Mouse (Mus musculus) heart, adult 8-10 months (tissue): ENCODE measurements around the gene Btbd35f16. TPM values are rescaled to one million over a fixed set of nuclear protein-coding genes. Genes with fewer than 3 reads are reported as not detected.
"Not testable (repeated sequence)": the region's sequence is repeated elsewhere in the genome, so short reads cannot be mapped to it uniquely, and the experiment has no call there.

Experiments used
- DNase-seq: peaks from one replicate; pipeline ENCODE4 v3.0.0; 2022; ENCODE audit warnings: low spot score
- total RNA-seq, 4 experiments: library from RNA; stranded (reverse); gene quantifications; 2 replicates each; pipeline ENCODE4 v1.2.4; 2022

Gene Btbd35f16
- not detected for total RNA-seq

DNA sequence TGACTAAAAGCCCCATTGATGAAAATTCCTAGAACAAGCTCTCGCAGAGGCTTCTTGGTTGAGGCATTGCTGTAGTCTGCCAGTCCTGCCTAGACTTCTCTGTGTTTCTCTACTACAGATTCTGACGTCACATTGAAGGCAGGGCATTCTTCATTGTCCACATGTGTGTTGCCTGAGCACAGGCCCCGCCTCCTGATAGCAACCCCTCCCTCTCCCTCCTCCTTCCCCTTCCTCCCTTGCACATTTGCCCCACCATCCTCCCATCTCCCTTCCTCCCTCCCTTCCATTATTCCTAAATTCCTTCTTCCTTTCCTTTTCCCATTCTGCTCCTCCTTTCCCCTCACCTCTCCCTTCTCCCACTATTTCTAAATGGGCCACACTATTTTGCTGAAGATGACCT lies at the start of gene Btbd35f16:
Btbd35f16 (minus strand) TSS at position 101 of the 400 bp plus-strand sequence.
- not testable (repeated sequence) for DNase-seq

Other genes starting within 250 kb of the Btbd35f16 start
- not detected for gene Btbd35f10, start 204.1 kb downstream of the Btbd35f16 start, total RNA-seq
- not detected for gene Btbd35f3, start 80.7 kb upstream of the Btbd35f16 start, total RNA-seq
- not detected for gene Btbd35f28, start 239.6 kb upstream of the Btbd35f16 start, total RNA-seq